Mouse (Mus musculus): Measurements from ENCODE around the gene 1700020N01Rik. TPM values are rescaled to one million over a fixed set of nuclear protein-coding genes. Genes with fewer than 3 reads are reported as not detected.
A peak's percentile ranks its signal among the peaks of the same experiment; 100 is the strongest.

Gene 1700020N01Rik
- polyA plus RNA-seq, 1 experiment = 0.09 TPM

- Histone ChIP-seq H3K36me3 (ENCODE audit: control insufficient read depth, insufficient read depth, low read length) (no peaks in the 10 kb centered on the region), H3K4me1 (ENCODE audit: control insufficient read depth, insufficient read depth, low read length) (peaks cover 28% of the 10 kb centered on the region), H3K27me3 (replicated peaks; ENCODE audit: control insufficient read depth, insufficient read depth, low read length) (no peaks in the 10 kb centered on the region), H3K4me3 (ENCODE audit: insufficient read depth, low read depth, low read length) (no peak overlapping the region), H3K27ac (ENCODE audit: insufficient read depth, low read depth, low read length) (no peak overlapping the region)
- DNase-seq = no peak
- WGBS = 84% methylated on average over 1 of the region's 1 CpGs
- TF ChIP-seq CTCF (conservative IDR thresholded peaks at IDR 0.05; ENCODE audit: insufficient read depth, insufficient read length, low read depth, low read length) (no peak), POLR2A (IDR thresholded peaks at IDR 0.05; ENCODE audit: low read depth, low read length) (no peak)
These were observed 21.6 kb downstream of the 1700020N01Rik start for GRCm38 (mm10) chr10:21614520-21614919.

- TF ChIP-seq POLR2A (IDR thresholded peaks at IDR 0.05; ENCODE audit: low read depth, low read length) (no peak), CTCF (conservative IDR thresholded peaks at IDR 0.05; ENCODE audit: insufficient read depth, insufficient read length, low read depth, low read length) (no peak)
- 80% methylated on average over 5 of the region's 5 CpGs for WGBS
- Histone ChIP-seq H3K4me1 (ENCODE audit: control insufficient read depth, insufficient read depth, low read length) (no peaks in the 10 kb centered on the region; the same call in 1 of the 2 replicates), H3K36me3 (ENCODE audit: control insufficient read depth, insufficient read depth, low read length) (no peaks in the 10 kb centered on the region), H3K27ac (ENCODE audit: insufficient read depth, low read depth, low read length) (no peak overlapping the region; the same call in 1 of the 2 replicates), H3K27me3 (replicated peaks; ENCODE audit: control insufficient read depth, insufficient read depth, low read length) (no peaks in the 10 kb centered on the region), H3K4me3 (ENCODE audit: insufficient read depth, low read depth, low read length) (no peak overlapping the region)
- no peak for DNase-seq
These were observed 26.0 kb downstream of the 1700020N01Rik start for GRCm38 (mm10) chr10:21618745-21619508.

GRCm38 (mm10) chr10:21622065-21622464 lies 29.1 kb downstream of the 1700020N01Rik start:
- no peak for TF ChIP-seq CTCF (conservative IDR thresholded peaks at IDR 0.05; ENCODE audit: insufficient read depth, insufficient read length, low read depth, low read length)
- 91% methylated on average over 7 of the region's 7 CpGs for WGBS
- Histone ChIP-seq H3K27me3 (replicated peaks; ENCODE audit: control insufficient read depth, insufficient read depth, low read length) (no peaks in the 10 kb centered on the region), H3K27ac (ENCODE audit: insufficient read depth, low read depth, low read length) (no peak overlapping the region), H3K4me3 (ENCODE audit: insufficient read depth, low read depth, low read length) (no peak overlapping the region), H3K4me1 (ENCODE audit: control insufficient read depth, insufficient read depth, low read length) (no peaks in the 10 kb centered on the region), H3K36me3 (ENCODE audit: control insufficient read depth, insufficient read depth, low read length) (no peaks in the 10 kb centered on the region)
- no peak for DNase-seq

- H3K4me3 ChIP-seq (ENCODE audit: insufficient read depth, low read depth, low read length) = no peak overlapping the region
These were observed 35.6 kb downstream of the 1700020N01Rik start for GRCm38 (mm10) chr10:21628555-21628954.

GRCm38 (mm10) chr10:21629031-21629740 lies 36.2 kb downstream of the 1700020N01Rik start:
- Histone ChIP-seq H3K27me3 (replicated peaks; ENCODE audit: control insufficient read depth, insufficient read depth, low read length) (no peaks in the 10 kb centered on the region), H3K4me3 (ENCODE audit: insufficient read depth, low read depth, low read length) (no peak overlapping the region), H3K4me1 (ENCODE audit: control insufficient read depth, insufficient read depth, low read length) (no peaks in the 10 kb centered on the region), H3K27ac (ENCODE audit: insufficient read depth, low read depth, low read length) (no peak overlapping the region), H3K36me3 (ENCODE audit: control insufficient read depth, insufficient read depth, low read length) (no peaks in the 10 kb centered on the region)
- no peak for TF ChIP-seq CTCF (conservative IDR thresholded peaks at IDR 0.05; ENCODE audit: insufficient read depth, insufficient read length, low read depth, low read length)
- no peak for TF ChIP-seq POLR2A (IDR thresholded peaks at IDR 0.05; ENCODE audit: low read depth, low read length)
- no peak for DNase-seq
- 80% methylated on average over 10 of the region's 10 CpGs for WGBS

More at GRCm38 (mm10) chr10:21628555-21628954, 35.6 kb downstream of the 1700020N01Rik start:
- H3K27ac ChIP-seq (ENCODE audit: insufficient read depth, low read depth, low read length) = peak overlapping the region; percentile 51; the same call in 1 of the 2 replicates
- no peak for TF ChIP-seq POLR2A (IDR thresholded peaks at IDR 0.05; ENCODE audit: low read depth, low read length)
- no peak for TF ChIP-seq CTCF (conservative IDR thresholded peaks at IDR 0.05; ENCODE audit: insufficient read depth, insufficient read length, low read depth, low read length)
- H3K27me3 ChIP-seq (replicated peaks; ENCODE audit: control insufficient read depth, insufficient read depth, low read length) = no peaks in the 10 kb centered on the region
- no peaks in the 10 kb centered on the region for H3K36me3 ChIP-seq (ENCODE audit: control insufficient read depth, insufficient read depth, low read length)
- peak; percentile 82 for DNase-seq
- H3K4me1 ChIP-seq (ENCODE audit: control insufficient read depth, insufficient read depth, low read length) = no peaks in the 10 kb centered on the region
- WGBS = 61% methylated on average over 5 of the region's 5 CpGs

- TF ChIP-seq POLR2A (IDR thresholded peaks at IDR 0.05; ENCODE audit: low read depth, low read length) (no peak), CTCF (conservative IDR thresholded peaks at IDR 0.05; ENCODE audit: insufficient read depth, insufficient read length, low read depth, low read length) (no peak)
- no peaks in the 10 kb centered on the region for H3K27me3 ChIP-seq (replicated peaks; ENCODE audit: control insufficient read depth, insufficient read depth, low read length)
- no peaks in the 10 kb centered on the region for H3K36me3 ChIP-seq (ENCODE audit: control insufficient read depth, insufficient read depth, low read length)
- WGBS = 83% methylated on average over 1 of the region's 1 CpGs
- H3K4me3 ChIP-seq (ENCODE audit: insufficient read depth, low read depth, low read length) = no peak overlapping the region
- H3K27ac ChIP-seq (ENCODE audit: insufficient read depth, low read depth, low read length) = no peak overlapping the region
- no peaks in the 10 kb centered on the region; the same call in 1 of the 2 replicates for H3K4me1 ChIP-seq (ENCODE audit: control insufficient read depth, insufficient read depth, low read length)
- peak; percentile 56 for DNase-seq
These were observed 38.5 kb downstream of the 1700020N01Rik start for GRCm38 (mm10) chr10:21631481-21631880.

- no peak for DNase-seq
- H3K4me1 ChIP-seq (ENCODE audit: control insufficient read depth, insufficient read depth, low read length) = no peaks in the 10 kb centered on the region; the same call in 1 of the 2 replicates
- no peak overlapping the region for H3K4me3 ChIP-seq (ENCODE audit: insufficient read depth, low read depth, low read length)
- no peaks in the 10 kb centered on the region for H3K27me3 ChIP-seq (replicated peaks; ENCODE audit: control insufficient read depth, insufficient read depth, low read length)
- TF ChIP-seq POLR2A (IDR thresholded peaks at IDR 0.05; ENCODE audit: low read depth, low read length) = no peak
- no peak for TF ChIP-seq CTCF (conservative IDR thresholded peaks at IDR 0.05; ENCODE audit: insufficient read depth, insufficient read length, low read depth, low read length)
- 85% methylated on average over 5 of the region's 5 CpGs for WGBS
- H3K36me3 ChIP-seq (ENCODE audit: control insufficient read depth, insufficient read depth, low read length) = no peaks in the 10 kb centered on the region
- no peak overlapping the region for H3K27ac ChIP-seq (ENCODE audit: insufficient read depth, low read depth, low read length)
These were observed 39.7 kb downstream of the 1700020N01Rik start for GRCm38 (mm10) chr10:21632687-21633086.

Data from kidney, adult 2 months (tissue).